Mouse (Mus musculus): ENCODE measurements around the gene Snrnp48. TPM values are rescaled to one million over a fixed set of nuclear protein-coding genes. Genes with fewer than 3 reads are reported as not detected.

The Snrnp48 gene
- polyA plus RNA-seq, 1 experiment: 16.0 TPM

DNA sequence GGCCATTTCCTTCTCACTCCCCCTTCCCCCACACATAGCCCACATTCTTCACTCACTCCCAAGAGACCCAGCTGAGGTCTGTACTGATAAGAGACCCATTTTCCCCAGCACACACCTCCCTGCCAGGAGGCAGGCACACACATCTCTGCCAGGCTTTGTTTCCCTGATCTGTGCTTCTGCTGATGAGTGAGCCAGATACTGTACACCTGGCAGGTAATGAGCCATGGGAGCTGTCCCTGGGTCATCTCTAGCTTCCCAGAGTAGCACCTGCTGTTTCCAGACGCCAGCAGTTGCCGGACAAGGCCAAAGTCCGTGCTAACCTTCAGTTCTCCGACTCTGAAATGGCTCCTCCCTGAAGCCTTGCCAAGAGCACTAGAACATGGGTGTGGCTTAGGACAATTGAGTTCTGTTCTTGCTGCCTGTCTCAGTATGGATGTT is 34.0 kb upstream of the Snrnp48 start:
- no peak overlapping the region for H3K27ac ChIP-seq (ENCODE audit: control insufficient read depth, insufficient read depth, low read depth, low read length)
- no peak overlapping the region for H3K4me3 ChIP-seq (ENCODE audit: control insufficient read depth, low read depth, low read length)

DNA sequence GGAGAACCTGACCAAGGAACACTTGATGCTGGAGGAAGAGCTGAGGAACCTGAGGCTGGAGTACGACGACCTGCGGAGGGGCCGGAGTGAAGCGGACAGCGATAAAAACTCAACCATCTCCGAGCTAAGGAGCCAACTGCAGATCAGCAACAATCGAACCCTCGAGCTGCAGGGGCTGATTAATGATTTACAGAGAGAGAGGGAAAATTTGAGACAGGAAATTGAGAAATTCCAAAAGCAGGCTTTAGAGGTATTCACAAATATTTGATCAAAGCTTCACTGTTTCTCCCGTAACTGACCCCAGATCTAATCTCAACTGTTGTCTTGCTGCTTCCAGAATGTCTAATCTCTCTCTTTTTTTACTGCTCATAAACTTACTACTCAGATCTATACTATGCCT is 11.3 kb upstream of the Snrnp48 start:
- H3K27me3 ChIP-seq (ENCODE audit: control insufficient read depth, insufficient read depth, low read length): no peaks in the 10 kb centered on the region
- TF ChIP-seq POLR2A (IDR thresholded peaks at IDR 0.05; ENCODE audit: control insufficient read depth, low read depth, low read length) (no peak), CTCF (IDR thresholded peaks at IDR 0.05; ENCODE audit: control insufficient read depth, insufficient read depth, insufficient replicate concordance, low read depth, low read length) (no peak)
- H3K36me3 ChIP-seq (ENCODE audit: control insufficient read depth, insufficient read depth, low read length): no peaks in the 10 kb centered on the region
- H3K4me3 ChIP-seq (ENCODE audit: control insufficient read depth, low read depth, low read length): no peak overlapping the region
- no peak overlapping the region for H3K27ac ChIP-seq (ENCODE audit: control insufficient read depth, insufficient read depth, low read depth, low read length)
- peaks cover 23% of the 10 kb centered on the region for H3K4me1 ChIP-seq (ENCODE audit: control insufficient read depth, insufficient read depth, low read length)

More for the DNA sequence above, 34.0 kb upstream of the Snrnp48 start:
- no peaks in the 10 kb centered on the region for H3K27me3 ChIP-seq (ENCODE audit: control insufficient read depth, insufficient read depth, low read length)
- H3K4me1 ChIP-seq (ENCODE audit: control insufficient read depth, insufficient read depth, low read length): no peaks in the 10 kb centered on the region; the same call in 1 of the 2 replicates
- H3K36me3 ChIP-seq (ENCODE audit: control insufficient read depth, insufficient read depth, low read length): no peaks in the 10 kb centered on the region
- no peak for TF ChIP-seq POLR2A (IDR thresholded peaks at IDR 0.05; ENCODE audit: control insufficient read depth, low read depth, low read length)
- TF ChIP-seq CTCF (IDR thresholded peaks at IDR 0.05; ENCODE audit: control insufficient read depth, insufficient read depth, insufficient replicate concordance, low read depth, low read length): no peak

DNA sequence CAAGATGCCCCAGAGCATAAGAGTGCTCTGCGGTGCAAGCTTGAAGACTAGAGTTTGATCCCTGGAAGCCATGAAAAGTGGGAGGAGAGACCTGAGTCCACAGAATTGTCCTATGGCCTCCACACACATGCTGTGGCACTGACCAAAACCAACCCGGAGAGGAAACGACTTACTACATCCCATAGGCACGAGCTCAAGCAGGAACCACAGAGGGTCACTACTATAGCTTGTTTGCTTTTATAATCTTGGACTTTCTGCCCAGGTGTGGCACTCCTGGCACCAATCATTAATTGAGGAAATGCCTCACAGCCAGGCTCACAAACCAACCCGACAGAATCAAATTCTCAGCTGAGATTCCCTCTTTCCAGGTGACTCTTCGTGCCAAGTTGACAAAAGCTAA is 3.3 kb upstream of the Snrnp48 start:
- Histone ChIP-seq H3K4me3 (ENCODE audit: control insufficient read depth, low read depth, low read length) (no peak overlapping the region), H3K4me1 (ENCODE audit: control insufficient read depth, insufficient read depth, low read length) (peaks cover 11% of the 10 kb centered on the region), H3K27me3 (ENCODE audit: control insufficient read depth, insufficient read depth, low read length) (no peaks in the 10 kb centered on the region), H3K36me3 (ENCODE audit: control insufficient read depth, insufficient read depth, low read length) (no peaks in the 10 kb centered on the region), H3K27ac (ENCODE audit: control insufficient read depth, insufficient read depth, low read depth, low read length) (no peak overlapping the region)
- TF ChIP-seq POLR2A (IDR thresholded peaks at IDR 0.05; ENCODE audit: control insufficient read depth, low read depth, low read length): no peak
- no peak for TF ChIP-seq CTCF (IDR thresholded peaks at IDR 0.05; ENCODE audit: control insufficient read depth, insufficient read depth, insufficient replicate concordance, low read depth, low read length)

DNA sequence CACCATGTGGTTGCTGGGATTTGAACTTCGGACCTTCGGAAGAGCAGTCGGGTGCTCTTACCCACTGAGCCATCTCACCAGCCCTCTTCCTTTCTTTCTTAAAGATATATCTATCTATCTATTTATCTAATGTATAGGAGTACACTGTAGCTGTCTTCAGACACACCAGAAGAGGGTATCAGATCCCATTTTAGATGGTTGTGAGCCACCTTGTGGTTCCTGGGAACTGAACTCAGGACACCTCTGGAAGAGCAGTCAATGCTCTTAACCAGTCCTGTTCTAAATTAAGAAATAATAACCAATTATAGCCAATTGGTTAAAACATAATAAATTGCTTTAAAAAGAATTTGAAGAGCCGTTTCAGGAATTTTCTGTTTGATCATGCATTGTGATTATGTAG is 567 bp upstream of the Snrnp48 start:
- TF ChIP-seq POLR2A (IDR thresholded peaks at IDR 0.05; ENCODE audit: control insufficient read depth, low read depth, low read length) (no peak), CTCF (IDR thresholded peaks at IDR 0.05; ENCODE audit: control insufficient read depth, insufficient read depth, insufficient replicate concordance, low read depth, low read length) (no peak)

DNA sequence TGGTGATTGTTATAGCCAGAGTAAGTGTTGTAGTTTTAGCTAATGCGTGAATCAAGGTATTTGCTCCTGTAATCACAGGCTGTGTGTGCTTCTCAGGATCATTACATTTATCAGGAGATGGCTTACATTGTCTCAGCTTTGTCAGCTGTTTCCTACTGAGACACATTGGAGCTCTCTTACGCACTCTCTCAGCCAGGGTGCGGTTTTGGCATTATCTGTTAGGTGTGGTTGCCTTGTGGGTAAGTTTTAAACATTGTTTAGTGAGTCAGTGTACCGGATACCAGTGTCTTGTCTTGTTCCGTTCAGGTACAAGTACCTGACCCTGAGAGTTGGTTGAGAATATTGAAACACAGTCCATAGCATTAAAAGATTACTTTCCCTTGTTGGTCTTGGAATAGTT is 6.4 kb downstream of the Snrnp48 start:
- H3K27me3 ChIP-seq (ENCODE audit: control insufficient read depth, insufficient read depth, low read length): no peaks in the 10 kb centered on the region
- no peaks in the 10 kb centered on the region; the same call in 1 of the 2 replicates for H3K36me3 ChIP-seq (ENCODE audit: control insufficient read depth, insufficient read depth, low read length)
- H3K4me3 ChIP-seq (ENCODE audit: control insufficient read depth, low read depth, low read length): no peak overlapping the region
- H3K4me1 ChIP-seq (ENCODE audit: control insufficient read depth, insufficient read depth, low read length): no peaks in the 10 kb centered on the region
- TF ChIP-seq POLR2A (IDR thresholded peaks at IDR 0.05; ENCODE audit: control insufficient read depth, low read depth, low read length): no peak
- no peak for TF ChIP-seq CTCF (IDR thresholded peaks at IDR 0.05; ENCODE audit: control insufficient read depth, insufficient read depth, insufficient replicate concordance, low read depth, low read length)
- H3K27ac ChIP-seq (ENCODE audit: control insufficient read depth, insufficient read depth, low read depth, low read length): no peak overlapping the region

More for the DNA sequence above, 567 bp upstream of the Snrnp48 start:
- no peak overlapping the region for H3K27ac ChIP-seq (ENCODE audit: control insufficient read depth, insufficient read depth, low read depth, low read length)
- H3K4me1 ChIP-seq (ENCODE audit: control insufficient read depth, insufficient read depth, low read length): no peaks in the 10 kb centered on the region
- H3K4me3 ChIP-seq (ENCODE audit: control insufficient read depth, low read depth, low read length): no peak overlapping the region
- H3K27me3 ChIP-seq (ENCODE audit: control insufficient read depth, insufficient read depth, low read length): no peaks in the 10 kb centered on the region
- no peaks in the 10 kb centered on the region for H3K36me3 ChIP-seq (ENCODE audit: control insufficient read depth, insufficient read depth, low read length)

DNA sequence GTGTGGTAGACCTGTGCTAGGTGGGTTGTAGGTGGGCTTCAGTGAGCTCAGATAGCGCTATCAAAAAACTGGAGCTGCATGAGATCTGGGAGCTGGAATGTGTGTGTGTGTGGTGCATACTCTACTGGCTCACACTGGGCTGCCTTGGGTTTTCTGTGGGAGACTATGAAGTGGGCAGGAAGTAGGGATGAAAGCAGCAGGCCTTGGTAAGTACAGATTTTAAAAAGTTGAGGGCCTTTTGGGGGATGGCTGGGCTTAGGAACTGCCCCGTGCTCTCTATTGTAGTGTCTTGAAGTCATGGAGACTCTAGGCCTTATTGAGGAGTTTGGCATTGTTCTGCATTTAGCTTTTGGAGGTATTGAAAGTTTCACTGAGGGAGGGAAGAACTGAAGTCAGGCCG is 13.9 kb downstream of the Snrnp48 start:
- Histone ChIP-seq H3K36me3 (ENCODE audit: control insufficient read depth, insufficient read depth, low read length) (peaks cover 5% of the 10 kb centered on the region), H3K27me3 (ENCODE audit: control insufficient read depth, insufficient read depth, low read length) (no peaks in the 10 kb centered on the region)
- TF ChIP-seq CTCF (IDR thresholded peaks at IDR 0.05; ENCODE audit: control insufficient read depth, insufficient read depth, insufficient replicate concordance, low read depth, low read length): no peak
- no peak for TF ChIP-seq POLR2A (IDR thresholded peaks at IDR 0.05; ENCODE audit: control insufficient read depth, low read depth, low read length)

DNA sequence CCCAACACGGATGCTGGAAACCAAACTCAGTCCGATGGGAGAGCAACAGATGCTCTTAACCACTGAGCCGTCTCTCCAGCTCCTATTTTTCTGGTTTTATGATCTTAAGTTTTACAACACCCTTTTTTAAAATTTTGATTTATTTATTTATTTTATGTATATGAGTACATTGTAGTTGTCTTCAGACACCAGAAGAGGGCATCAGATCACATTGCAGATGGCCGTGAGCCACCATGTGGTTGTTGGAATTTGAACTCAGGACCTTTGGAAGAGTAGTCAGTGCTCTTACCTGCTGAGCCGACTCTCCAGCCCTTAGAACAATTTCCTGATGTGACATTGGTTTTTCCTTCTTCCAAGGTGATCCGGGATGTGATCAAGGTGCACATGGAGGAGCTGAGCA is 15.6 kb downstream of the Snrnp48 start:
- no peak overlapping the region for H3K4me3 ChIP-seq (ENCODE audit: control insufficient read depth, low read depth, low read length)
- H3K27me3 ChIP-seq (ENCODE audit: control insufficient read depth, insufficient read depth, low read length): no peaks in the 10 kb centered on the region
- TF ChIP-seq POLR2A (IDR thresholded peaks at IDR 0.05; ENCODE audit: control insufficient read depth, low read depth, low read length): no peak
- no peak for TF ChIP-seq CTCF (IDR thresholded peaks at IDR 0.05; ENCODE audit: control insufficient read depth, insufficient read depth, insufficient replicate concordance, low read depth, low read length)
- no peak overlapping the region for H3K27ac ChIP-seq (ENCODE audit: control insufficient read depth, insufficient read depth, low read depth, low read length)
- H3K4me1 ChIP-seq (ENCODE audit: control insufficient read depth, insufficient read depth, low read length): no peaks in the 10 kb centered on the region
- peaks cover 5% of the 10 kb centered on the region for H3K36me3 ChIP-seq (ENCODE audit: control insufficient read depth, insufficient read depth, low read length)

More for the DNA sequence above, 13.9 kb downstream of the Snrnp48 start:
- Histone ChIP-seq H3K4me3 (ENCODE audit: control insufficient read depth, low read depth, low read length) (no peak overlapping the region), H3K4me1 (ENCODE audit: control insufficient read depth, insufficient read depth, low read length) (no peaks in the 10 kb centered on the region), H3K27ac (ENCODE audit: control insufficient read depth, insufficient read depth, low read depth, low read length) (no peak overlapping the region)

Data from testis, adult 2 months (tissue).